Mouse (Mus musculus): ENCODE measurements around the gene Slc25a25.
A peak's percentile ranks its signal among the peaks of the same experiment; 100 is the strongest.
"Not testable (repeated sequence)": the region's sequence is repeated elsewhere in the genome, so short reads cannot be mapped to it uniquely, and the experiment has no call there.

Gene Slc25a25

DNA sequence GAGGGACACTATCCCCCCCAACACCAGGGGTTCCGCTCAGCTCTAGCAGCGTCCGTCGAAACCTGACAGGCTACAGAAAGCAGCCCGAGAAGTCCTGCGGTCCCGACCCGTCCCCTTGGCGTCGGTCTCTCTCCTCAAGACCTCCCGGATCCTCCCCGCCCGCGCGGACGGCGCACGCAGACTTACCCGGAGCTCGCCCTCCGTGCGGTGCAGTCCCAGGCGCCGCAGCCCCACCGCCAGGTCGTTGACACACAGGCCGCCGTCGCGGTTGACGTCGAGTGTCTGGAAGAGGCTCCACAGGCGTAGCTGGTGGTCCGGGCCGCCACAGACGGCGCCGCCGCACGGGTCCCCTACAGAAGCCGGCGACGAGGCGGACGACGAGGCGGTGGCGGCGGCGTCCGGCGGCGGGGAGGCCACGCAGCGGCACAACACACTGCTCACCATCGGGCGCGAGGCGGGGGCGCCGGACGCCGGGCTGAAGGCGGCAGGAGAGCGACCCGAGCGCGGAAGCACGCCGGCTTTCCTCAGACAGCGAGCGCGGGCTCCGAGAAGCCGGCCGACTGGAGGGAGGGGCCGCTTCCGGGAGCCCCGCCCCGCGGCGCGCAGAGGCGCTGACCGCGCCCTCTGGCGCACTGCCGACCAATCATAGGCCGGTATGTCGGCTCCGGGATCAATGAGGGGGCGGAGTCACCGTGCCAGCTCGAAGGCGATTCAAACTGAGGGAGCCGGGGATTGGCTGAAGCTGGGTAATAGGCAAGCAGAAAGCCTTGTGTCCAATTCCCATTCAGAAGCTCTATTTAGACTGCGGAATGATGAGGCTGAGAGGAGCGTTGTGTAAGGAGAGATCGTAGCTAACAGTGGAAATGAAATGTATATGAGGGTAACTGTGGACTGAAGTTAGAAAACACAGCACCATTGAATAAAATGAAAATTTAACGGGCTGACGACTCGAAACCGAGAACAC, at the start of gene Slc25a25:
TSS of gene Slc25a25 (minus strand) at position 565 of the 964 bp plus-strand sequence.
- peak; percentile 94 for DNase-seq (ENCODE audit: low read depth)

DNA sequence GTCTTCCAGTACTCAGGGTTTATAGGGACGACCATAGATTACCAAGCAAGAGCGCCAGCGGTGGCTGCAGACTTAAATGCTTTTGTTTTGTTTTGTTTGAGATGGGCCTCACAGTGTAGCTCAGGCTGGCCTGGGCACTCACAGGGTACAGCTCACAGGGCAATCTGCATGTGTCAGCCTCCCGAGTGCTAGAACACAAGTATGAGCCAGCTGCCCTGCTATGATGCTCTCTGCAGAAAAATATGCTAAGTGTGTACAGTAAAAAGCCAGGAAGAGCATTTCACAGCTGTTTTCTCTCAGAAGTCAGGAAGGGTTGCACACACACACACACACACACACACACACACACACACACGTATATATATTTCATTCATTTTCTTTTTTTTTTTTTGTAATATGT, 49.2 kb upstream of the Slc25a25 start:
- no peak for DNase-seq (ENCODE audit: low read depth)

DNA sequence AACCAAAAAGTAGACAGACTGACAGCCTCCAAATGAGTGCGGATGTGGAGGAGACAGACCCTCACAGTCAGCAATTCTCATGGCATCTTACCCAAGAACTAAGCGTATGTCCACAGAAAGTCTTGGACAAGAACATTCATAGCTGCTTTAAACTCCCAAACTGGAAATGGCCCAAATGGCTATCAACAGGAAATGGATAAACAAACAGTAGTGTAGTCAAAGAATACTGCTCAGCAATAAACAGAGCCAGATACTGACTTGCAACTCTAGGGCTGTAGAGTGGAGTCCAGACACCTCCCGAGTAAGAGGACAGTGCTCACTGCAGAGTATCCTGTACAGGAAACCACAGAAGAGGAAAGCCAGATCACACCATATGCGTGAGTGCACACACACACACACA, 48.1 kb upstream of the Slc25a25 start:
- DNase-seq (ENCODE audit: low read depth), result no peak

DNA sequence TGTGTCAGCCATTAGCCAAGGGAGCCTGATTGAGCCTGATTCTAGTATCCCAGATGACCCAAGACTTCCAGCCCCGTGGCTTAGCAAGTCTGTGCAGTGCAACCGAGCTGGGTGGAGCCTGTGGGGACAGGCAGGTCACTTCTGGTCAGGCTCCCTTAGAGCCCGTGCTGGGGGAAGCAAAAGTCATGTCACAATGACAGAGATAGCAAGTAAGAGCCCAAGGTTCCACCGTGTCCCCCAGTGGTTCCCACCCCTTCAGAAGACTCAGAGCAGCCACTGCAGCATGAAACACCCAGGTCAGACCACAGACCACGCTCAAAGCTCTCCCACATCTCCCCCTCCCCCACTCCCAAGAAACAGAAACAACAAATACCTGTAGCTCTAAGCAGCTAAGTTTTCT, 44.9 kb upstream of the Slc25a25 start:
- DNase-seq (ENCODE audit: low read depth), result no peak

DNA sequence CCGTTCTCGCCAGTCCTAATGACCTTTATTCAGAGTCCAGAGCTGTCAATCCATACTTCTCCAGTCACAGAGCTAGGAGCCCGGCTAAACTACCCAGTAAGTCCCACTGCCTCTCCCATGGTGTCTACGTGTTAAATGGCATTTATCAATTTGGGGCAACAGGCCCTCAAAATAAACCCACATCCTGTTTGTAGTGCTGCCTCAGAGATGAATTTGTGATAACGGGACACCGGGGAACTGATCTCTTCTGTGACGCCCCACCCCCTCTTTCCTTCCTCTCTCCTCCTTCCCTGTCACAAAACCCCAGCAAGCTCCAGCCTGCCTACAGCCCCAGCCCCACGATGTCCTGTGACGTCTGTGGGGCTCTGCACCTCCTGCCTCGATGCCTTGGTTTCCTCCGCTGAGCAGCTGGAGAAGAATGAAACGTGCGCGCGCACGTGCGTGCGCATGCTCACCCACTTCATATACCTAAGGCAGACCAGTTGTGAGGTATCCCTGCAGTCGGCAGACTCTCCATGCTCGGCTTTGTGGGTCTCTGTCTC, 44.0 kb upstream of the Slc25a25 start:
- DNase-seq (ENCODE audit: low read depth), result no peak

DNA sequence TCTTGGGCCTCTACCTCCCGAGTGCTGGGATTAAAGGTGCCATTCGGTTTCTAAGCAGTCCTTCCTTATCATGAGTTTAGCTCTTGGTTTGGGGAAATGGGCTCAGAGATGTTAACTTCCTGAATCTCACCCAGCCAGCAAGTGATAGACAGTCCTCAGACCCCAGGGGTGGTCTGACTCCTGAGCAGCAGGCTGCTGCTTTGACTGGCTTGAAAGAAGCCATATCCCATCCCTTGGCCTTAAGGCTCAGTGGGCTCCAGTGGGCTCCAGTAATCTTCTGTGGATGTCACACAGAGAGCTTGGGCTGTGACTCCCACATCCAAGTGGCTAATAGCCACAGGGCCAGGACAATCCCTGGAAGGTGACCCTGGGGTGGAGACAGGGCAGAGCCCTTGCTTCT, 43.3 kb upstream of the Slc25a25 start:
- DNase-seq (ENCODE audit: low read depth), result no peak

DNA sequence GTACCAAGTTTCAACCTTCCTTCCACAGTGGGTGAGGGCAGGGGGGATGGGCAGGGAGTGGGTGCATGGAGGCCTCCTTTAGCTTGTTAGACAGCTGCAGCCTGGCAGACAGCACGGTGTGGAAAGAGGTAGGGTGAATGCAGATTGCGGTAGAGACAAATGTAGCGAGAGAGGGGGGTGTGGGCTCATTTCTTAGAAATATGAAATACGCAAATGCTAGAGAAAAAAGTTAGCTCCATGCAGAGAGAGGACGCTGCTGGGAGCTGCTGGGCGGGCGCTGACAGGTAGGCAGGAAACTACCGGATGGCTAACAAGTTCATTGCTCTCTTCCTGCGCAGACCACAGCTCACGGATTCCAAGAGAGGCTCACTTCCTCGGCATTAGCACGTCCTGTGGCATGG, 42.1 kb upstream of the Slc25a25 start:
- DNase-seq (ENCODE audit: low read depth), result no peak

DNA sequence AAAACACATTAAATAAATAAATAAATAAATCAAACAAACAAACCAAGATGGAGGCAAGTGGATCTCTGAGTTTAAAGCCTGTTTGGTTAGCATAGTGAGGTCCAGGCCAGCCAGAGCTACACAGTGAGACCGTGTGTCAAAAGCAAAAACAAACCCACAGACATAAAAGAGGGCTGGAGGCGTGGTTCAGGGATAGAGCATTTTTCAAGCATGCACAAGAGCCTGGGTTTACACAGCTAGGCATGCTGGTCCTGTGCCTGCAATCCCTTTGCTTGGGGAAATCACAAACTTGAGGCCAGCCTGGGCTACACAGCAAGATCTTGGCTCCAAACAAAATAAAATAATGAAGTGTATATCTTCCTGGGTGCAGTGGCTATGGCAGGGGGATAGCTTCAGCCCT, 41.4 kb upstream of the Slc25a25 start:
- DNase-seq (ENCODE audit: low read depth), result no peak

DNA sequence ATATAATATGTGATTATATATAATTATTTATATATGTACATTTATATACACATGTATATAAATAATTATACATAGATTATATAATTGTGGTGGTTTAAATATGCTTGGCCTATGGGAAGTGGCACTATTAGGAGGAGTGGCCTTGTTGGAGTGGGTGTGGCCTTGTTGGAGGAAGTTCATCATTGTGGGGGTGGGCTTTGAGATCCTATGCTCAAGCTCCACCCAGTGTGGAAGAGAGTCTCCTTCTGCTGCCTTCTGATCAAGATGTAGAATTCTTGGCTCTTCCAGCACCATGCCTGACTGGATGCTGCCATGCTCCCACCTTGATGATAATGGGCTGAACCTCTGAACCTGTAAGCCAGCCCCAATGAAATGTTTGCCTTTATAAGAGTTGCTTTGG, 39.5 kb upstream of the Slc25a25 start:
- DNase-seq (ENCODE audit: low read depth), result not testable (repeated sequence)

DNA sequence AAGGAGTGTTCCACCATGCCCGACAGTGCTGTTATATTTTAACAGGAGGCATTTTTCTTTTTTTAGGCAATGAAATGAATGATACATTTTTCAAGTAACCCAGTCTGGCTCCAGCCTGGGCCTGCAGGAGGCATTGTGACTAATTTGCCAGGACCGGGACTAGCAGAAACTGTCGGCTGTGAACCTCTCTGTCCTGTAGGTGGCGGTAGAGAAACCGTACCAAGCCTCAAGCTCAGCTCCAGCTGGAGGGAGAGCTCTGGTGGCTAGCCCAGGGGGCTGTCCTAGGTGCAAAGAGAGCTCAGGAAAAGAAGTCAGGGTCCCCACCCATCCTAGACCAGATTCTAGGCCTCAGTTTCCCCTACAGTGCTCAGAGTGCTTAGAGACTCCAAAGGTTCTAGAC, 37.4 kb upstream of the Slc25a25 start:
- DNase-seq (ENCODE audit: low read depth), result peak; percentile 75

DNA sequence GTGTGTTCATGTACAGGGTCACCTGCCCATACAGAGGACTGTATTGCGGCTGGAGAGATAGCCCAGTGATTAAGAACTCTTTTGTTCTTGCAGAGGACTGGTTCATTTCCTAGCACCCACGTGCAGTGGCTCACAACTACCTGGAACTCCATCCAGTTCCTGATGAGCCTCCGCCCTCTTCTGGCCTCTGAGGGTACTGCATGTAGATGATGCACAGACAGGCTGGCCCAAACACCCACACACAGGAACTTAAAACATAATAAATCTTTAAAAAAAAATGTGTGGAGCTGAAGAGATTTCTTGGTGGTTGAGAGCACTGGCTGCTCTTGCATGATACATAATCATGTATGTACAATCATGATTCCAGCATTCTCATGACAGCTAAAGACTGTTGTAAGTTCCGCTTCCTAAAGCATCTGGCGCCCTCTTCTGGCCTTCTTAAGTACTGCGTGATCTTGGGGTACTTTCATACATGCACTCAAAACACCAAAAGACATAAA, 35.9 kb upstream of the Slc25a25 start:
- DNase-seq (ENCODE audit: low read depth), result peak; percentile 88

DNA sequence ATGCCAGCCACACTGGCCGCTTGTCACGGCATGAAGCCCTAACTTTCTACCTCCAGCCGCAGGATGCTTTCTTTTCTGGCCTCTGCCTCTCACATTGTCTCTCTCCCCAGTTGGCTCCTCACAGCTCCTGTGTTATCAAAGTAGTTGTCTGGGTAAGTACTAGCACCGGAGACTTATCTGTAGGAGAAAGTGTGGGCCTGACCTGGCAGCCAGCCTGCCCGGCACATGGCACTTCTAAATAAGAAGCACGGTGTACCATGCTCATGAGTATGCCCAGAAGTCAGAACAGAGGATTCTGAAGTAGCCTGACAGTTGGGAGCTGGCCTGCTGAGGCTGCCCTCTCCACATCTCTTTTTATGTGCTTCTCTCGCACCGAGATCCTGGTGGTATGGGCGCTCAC, 34.9 kb upstream of the Slc25a25 start:
- DNase-seq (ENCODE audit: low read depth), result no peak

DNA sequence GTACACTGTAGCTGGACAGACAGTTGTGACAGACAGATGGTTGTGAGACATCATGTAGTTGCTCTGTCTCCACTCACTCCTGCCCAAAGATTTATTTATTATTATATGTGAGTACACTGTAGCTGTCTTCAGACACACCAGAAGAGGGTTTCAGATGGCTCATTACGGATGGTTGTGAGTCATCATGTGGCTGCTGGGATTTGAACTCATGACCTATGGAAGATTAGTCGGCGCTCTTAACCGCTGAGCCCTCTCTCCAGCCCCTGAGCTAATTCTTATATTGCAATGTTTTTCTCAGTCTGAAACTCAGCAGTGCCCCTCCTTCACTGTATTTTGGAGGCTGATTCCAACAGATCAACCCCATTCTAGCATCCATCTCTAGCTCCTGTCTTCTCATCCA, 34.5 kb upstream of the Slc25a25 start:
- DNase-seq (ENCODE audit: low read depth), result no peak

DNA sequence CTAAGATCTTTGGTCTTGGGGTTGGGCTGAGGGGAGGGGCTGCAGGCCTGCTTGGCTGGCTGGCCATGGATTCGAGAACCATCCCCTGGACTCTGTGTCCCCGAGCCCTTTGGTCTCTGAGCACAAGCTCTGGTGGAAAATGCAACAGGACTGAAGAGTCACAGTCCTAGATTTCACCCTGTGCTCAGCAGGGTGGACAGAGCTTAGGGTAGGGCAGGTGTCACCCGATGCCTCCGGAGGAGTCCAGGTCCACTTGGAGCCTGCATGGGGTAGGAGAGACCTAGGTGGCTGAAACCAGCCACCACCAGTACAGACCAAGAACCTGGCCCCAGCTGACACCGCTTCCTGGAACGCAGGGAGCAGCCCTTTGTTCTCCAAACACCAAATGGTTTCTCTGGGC, 33.7 kb upstream of the Slc25a25 start:
- DNase-seq (ENCODE audit: low read depth), result no peak

DNA sequence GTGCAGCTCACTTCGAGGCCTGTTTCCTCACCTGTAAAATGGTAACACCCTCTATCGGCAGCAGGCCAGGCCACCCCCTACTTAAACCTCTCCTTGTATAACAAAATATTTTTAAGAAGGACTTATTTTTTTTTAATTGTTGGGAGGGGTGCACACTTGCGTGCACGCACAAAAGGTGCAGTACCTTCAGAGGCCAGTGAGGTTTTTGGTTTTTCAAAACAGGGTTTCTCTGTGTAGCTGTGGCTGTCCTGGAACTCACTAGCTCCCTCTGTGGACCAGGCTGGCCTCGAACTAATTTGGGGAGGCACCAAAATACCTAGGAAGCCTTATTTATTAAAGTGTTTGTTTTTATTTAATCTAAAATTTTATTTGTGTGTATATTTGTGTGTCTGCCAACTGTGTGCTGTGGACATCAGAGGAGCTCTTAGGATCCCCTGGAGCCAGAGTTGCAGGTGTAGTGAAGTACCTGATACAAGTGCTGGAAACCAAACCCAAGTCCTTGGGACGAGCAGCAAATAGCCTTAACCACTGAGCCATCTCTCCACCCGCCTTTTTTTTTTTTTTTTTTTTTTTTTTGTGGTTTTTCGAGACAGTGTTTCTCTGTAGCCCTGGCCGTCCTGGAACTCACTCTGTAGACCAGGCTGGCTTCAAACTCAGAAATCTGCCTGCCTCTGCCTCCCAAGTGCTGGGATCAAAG, 32.1 kb upstream of the Slc25a25 start:
- DNase-seq (ENCODE audit: low read depth), result no peak

DNA sequence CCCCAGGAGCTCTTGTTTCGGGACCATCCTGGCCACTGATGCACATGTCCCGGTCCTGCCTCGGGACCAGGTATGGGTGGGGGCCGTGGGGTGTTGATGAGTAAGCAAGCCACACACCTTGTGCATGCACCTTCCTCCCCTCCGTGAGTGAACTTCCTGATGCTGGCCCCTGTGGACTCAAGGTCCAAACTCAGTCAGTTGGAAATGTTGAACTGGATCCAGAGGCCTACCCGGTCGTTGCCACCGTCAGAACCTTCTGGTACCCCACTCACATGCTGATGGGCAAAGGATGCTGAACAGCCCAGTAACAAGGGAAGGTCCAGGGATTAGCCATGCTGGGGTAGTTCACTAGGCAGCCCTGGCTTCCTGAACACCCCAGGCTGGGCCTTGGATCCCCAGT, 31.1 kb upstream of the Slc25a25 start:
- no peak for DNase-seq (ENCODE audit: low read depth)

DNA sequence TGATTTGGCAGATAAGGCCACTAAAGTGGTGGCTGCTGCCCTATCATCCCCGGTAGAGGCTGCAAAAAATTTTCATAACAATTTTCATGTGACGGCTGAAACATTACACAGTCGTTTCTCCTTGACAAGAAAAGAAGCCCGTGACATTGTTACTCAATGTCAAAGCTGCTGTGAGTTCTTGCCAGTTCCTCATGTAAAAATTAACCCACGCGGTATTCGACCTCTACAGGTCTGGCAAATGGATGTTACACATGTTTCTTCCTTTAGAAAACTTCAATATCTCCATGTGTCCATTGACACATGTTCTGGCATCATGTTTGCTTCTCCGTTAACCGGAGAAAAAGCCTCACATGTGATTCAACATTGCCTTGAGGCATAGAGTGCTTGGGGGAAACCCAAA, 24.1 kb upstream of the Slc25a25 start:
- DNase-seq (ENCODE audit: low read depth), result not testable (repeated sequence)

DNA sequence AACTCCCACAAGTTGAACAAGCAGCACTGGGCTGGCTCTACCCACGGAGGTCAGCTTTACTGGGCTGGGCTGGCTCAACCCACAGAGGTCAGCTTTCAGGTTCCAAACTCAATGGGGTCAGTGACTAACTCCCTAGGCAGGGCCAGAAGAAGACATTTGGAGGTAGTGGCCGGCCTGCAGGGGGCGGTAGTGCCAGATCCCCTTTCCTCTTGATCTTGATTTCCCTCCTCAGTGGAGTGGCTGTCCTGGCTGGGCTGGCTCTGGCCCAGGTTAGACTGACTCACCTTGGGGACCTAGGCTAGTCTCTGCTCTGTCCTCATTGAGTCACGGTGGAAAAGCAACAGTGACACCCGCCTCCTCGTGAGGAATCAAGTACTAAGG, 20.4 kb upstream of the Slc25a25 start:
- no peak for DNase-seq (ENCODE audit: low read depth)

DNA sequence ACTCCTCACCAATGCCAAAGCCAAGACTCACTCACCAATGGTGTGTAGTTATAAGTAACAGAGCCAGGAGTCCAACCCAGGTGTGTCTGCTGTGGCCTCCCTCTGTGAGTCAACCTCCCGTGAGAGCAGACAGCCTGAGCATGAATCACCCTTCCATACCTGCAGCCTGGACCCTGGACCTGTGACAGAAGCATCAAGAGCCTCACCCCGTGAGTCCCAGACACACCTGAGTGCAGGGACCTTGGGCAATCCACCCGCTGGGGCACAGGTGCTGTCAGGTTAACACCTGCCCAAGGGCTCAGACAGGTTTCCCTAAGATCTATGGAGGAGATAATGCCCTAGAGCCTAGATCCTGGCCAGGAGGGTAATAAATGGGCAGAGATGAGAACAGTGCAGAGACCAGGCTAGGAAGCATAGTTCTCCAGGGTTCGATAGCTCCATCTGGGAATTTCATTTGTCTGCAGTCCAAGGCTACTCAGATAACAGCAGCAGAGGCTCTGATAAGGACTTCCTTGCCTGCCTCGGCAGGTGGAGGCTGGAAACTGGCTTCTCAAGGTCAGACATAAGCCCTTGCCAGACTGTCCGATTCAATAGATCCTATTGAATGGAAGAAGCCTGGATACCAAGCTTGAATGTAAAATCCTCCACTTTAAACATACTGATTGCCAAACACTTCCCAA, 19.9 kb upstream of the Slc25a25 start:
- DNase-seq (ENCODE audit: low read depth), result no peak

DNA sequence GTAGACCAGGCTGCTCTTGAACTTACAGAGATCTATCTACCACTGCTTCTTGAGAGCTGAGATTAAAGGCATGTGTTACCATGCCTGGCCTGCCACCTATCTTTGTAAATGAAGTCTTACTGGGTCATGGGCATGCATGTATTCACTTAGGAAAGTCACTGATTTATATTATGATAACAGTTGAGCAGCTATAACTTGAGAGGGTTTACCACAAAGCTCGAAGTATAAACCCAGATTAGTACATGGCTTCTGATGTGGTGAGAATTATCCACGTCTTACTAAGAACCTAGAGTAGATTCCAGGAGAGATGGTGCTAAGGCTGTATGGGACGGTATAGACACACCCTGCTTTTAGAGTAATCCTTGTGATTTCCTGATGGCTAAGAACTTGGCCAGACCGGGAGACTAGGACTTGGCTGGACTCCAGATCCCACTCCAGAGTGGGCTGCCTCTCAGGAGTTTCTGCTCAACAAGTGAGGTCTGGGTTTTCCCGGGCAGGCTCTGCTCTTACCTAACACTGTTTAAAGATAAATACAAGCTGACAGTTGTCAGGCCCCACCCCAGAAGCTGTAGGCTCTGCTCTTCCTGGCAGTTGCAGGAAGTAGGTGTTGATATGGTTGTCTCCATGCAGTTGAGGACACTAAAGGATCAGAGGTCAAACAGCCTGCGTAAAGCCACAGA, 13.1 kb upstream of the Slc25a25 start:
- DNase-seq (ENCODE audit: low read depth), result no peak

DNA sequence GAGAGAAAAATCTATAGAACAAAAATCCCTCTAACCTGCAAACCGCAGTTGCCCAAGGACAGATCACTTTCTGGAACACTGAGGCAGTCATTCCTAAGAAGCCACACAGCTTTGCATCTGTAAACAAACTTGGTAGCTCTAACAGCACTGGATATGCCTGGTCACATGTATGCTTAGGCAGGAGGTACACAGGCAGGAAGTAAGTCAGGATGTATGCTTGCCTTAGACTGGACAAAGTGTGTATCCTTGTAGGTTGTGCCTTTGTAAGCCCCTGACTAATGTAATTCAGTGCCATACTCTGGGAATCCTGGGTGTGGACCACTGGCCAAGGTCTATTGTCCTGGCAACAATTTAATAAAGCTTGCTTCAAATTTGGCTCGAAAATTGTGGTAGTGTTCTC, 12.5 kb upstream of the Slc25a25 start:
- no peak for DNase-seq (ENCODE audit: low read depth)

DNA sequence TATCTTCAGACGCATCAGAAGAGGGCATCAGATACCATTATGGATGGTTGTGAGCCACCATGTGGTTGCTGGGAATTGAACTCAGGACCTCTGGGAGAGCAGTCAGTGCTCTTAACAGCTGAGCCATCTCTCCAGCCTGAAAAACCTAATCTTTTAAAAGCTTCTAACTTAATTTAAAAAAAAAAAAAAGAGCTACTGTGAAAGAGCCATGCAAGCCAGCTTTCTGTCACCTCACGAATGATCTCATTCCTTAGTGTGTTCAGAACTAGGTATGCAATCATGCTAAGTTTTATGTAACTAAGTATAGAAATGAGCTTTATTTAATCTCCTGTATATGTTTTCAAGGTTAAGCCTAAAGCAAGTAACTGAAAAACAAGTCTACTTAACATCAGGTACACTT, 8.4 kb upstream of the Slc25a25 start:
- no peak for DNase-seq (ENCODE audit: low read depth)

Data from c-Kit-positive CD71-positive TER-119-negative erythroid progenitor cells, embryonic 14.5 days (primary cell).